Comparison of ENCODE assay signal across 22 mouse cellular contexts in genomic region chr3:88227976-88228375, GRCm38 (mm10). TPM values are rescaled to one million over a fixed set of nuclear protein-coding genes. Genes with fewer than 3 reads are reported as not detected.
DNase-seq lines count a peak whose midpoint lies in the region; ATAC-seq lines count a peak whose summit lies in the region.
"Had no signal": no experiment of that assay in that cellular context is flagged by ENCODE, and none has a peak within 500 bp of the region (broad histone marks: within the 10 kb centered on the region; RNA-seq: fewer than 3 reads in every experiment).

No protein-coding gene starts in this region.

- intact Hi-C loops in left cerebral cortex, postnatal 4 days (cut with DNase I), result no loop called here
- intact Hi-C loops in left cerebral cortex, postnatal 14 days (cut with DNase I), result no loop called here

- H3K27ac ChIP-seq in forebrain, embryonic 14.5 days (ENCODE audit: low read depth, low read length), result peak overlapping the region; percentile 97
- H3K27ac ChIP-seq in hindbrain, embryonic 15.5 days (replicated peaks), result peak overlapping the region; percentile 92
- H3K27ac ChIP-seq in neural tube, embryonic 12.5 days, result peak overlapping the region; percentile 96
- H3K27ac ChIP-seq: heart, embryonic 10.5 days had no signal

- 16% methylated on average over 6 of the region's 6 CpGs for WGBS in forebrain, embryonic 14.5 days
- WGBS in hindbrain, embryonic 15.5 days, result 20% methylated on average over 6 of the region's 6 CpGs
- 12% methylated on average over 6 of the region's 6 CpGs for whole genome bisulfite sequencing in neural tube, embryonic 12.5 days

- H3K9ac ChIP-seq in forebrain, embryonic 14.5 days (ENCODE audit: low read length), result peak overlapping the region; percentile 55
- H3K9ac ChIP-seq in hindbrain, embryonic 15.5 days, result 0 out of 2 replicates have a peak overlapping the region, but pooled peaks have one; percentile 21
- peak overlapping the region; percentile 43 for H3K9ac ChIP-seq in neural tube, embryonic 12.5 days
- H3K9ac ChIP-seq: lung, embryonic 14.5 days had no signal

- H3K4me3 ChIP-seq in forebrain, embryonic 14.5 days (ENCODE audit: low read depth, low read length), result no peak overlapping the region
- no peak overlapping the region for H3K4me3 ChIP-seq in hindbrain, embryonic 15.5 days
- no peak overlapping the region for H3K4me3 ChIP-seq in neural tube, embryonic 12.5 days
- H3K4me3 ChIP-seq: heart, embryonic 10.5 days had no signal

- H3K36me3 ChIP-seq in forebrain, embryonic 14.5 days (ENCODE audit: control insufficient read depth, insufficient read depth, low read length), result peaks cover 77% of the 10 kb centered on the region
- H3K36me3 ChIP-seq in hindbrain, embryonic 15.5 days, result peaks cover 30% of the 10 kb centered on the region
- peaks cover 59% of the 10 kb centered on the region for H3K36me3 ChIP-seq in neural tube, embryonic 12.5 days
- H3K36me3 ChIP-seq: heart, embryonic 10.5 days had no signal

- DNase-seq in left cerebral cortex, postnatal 4 days, result peak; percentile 81
- no peak for DNase-seq in left cerebral cortex, postnatal 14 days (ENCODE audit: low spot score in 2 of 2)
- peak; percentile 89 for DNase-seq in forebrain, embryonic 14.5 days (ENCODE audit: low spot score)
- no peak for DNase-seq in embryo, embryonic 10 days (ENCODE audit: low spot score)
- DNase-seq in thymus, postnatal 0 days (ENCODE audit: low spot score), result no peak
- no peak for DNase-seq in right cerebral cortex, adult 2 months (ENCODE audit: low spot score in 2 of 2)
- DNase-seq: gastrocnemius, postnatal 25 days; kidney, adult 18-20 months; kidney, postnatal 36 days; lung, embryonic 14.5 days; right cerebral cortex, postnatal 14 days; thymus, postnatal 25 days had no signal

- H3K4me1 ChIP-seq in forebrain, embryonic 14.5 days (ENCODE audit: control insufficient read depth, insufficient read depth, low read length), result peaks cover 90% of the 10 kb centered on the region
- peaks cover 96% of the 10 kb centered on the region for H3K4me1 ChIP-seq in hindbrain, embryonic 15.5 days (replicated peaks)
- H3K4me1 ChIP-seq in neural tube, embryonic 12.5 days, result peaks cover 94% of the 10 kb centered on the region

- peak; percentile 45 for ATAC-seq in forebrain, embryonic 14.5 days
- 0 out of 2 replicates have a peak, but pooled peaks have one; percentile 2 for ATAC-seq in hindbrain, embryonic 15.5 days (ENCODE audit: low FRiP score, low read depth)
- peak; percentile 27 for ATAC-seq in neural tube, embryonic 12.5 days (ENCODE audit: low FRiP score, low read depth)

- H3K9me3 ChIP-seq in forebrain, embryonic 14.5 days (replicated peaks; ENCODE audit: control insufficient read depth, low read length), result no peaks in the 10 kb centered on the region
- H3K9me3 ChIP-seq in hindbrain, embryonic 15.5 days, result no peaks in the 10 kb centered on the region
- H3K9me3 ChIP-seq in neural tube, embryonic 12.5 days, result no peaks in the 10 kb centered on the region
- H3K9me3 ChIP-seq: heart, embryonic 10.5 days had no signal

- peak overlapping the region; percentile 22 for H3K4me2 ChIP-seq in forebrain, embryonic 14.5 days (ENCODE audit: low read length)
- H3K4me2 ChIP-seq in hindbrain, embryonic 15.5 days, result no peak overlapping the region
- H3K4me2 ChIP-seq in neural tube, embryonic 12.5 days (replicated peaks), result peak overlapping the region; percentile 40
- H3K4me2 ChIP-seq: lung, embryonic 14.5 days had no signal

- H3K27me3 ChIP-seq in forebrain, embryonic 14.5 days (replicated peaks; ENCODE audit: control insufficient read depth, insufficient read depth, low read length), result no peaks in the 10 kb centered on the region
- no peaks in the 10 kb centered on the region for H3K27me3 ChIP-seq in hindbrain, embryonic 15.5 days
- no peaks in the 10 kb centered on the region for H3K27me3 ChIP-seq in neural tube, embryonic 12.5 days (replicated peaks)

RNA-seq across cellular contexts. Expression of gene Rhbg, which starts 26.5 kb away (rescaled TPM):
- 1 to 10 TPM in 1 of 2 experiments, under 1 TPM in 1; 0.46 to 1.4 TPM for total RNA-seq in left cerebral cortex, postnatal 4 days (2021)
- total RNA-seq in left cerebral cortex, postnatal 14 days (2021), result under 1 TPM in 1 of 2 experiments, not detected in 1; 0.18 TPM
- polyA plus RNA-seq in forebrain, embryonic 14.5 days (2014; fragmentation: Nextera tagmentation; extraction: Ambion mirVana), result 0.25 TPM in 1 of 2 replicates, not detected in the other
- 0.55 and 0.60 TPM in 2 replicates for polyA plus RNA-seq in hindbrain, embryonic 15.5 days (2015; fragmentation: Nextera tagmentation; extraction: Ambion mirVana)
- 0.32 and 0.79 TPM in 2 replicates for polyA plus RNA-seq in neural tube, embryonic 12.5 days (2016; fragmentation: Nextera tagmentation; extraction: Ambion mirVana)
- 0.58 and 0.66 TPM in 2 replicates for polyA plus RNA-seq in thymus, postnatal 0 days (2015; fragmentation: Nextera tagmentation; extraction: Ambion mirVana)
- total RNA-seq: gastrocnemius, postnatal 25 days; heart, postnatal 25 days; left cerebral cortex, adult 18-20 months; megakaryocyte progenitor cell, adult 5-6 weeks; MEL; neutrophil, adult 5-6 weeks had no signal
- polyA plus RNA-seq: lung, embryonic 14.5 days had no signal

RNA-seq across cellular contexts. Expression of gene Gm38392, which starts 59.0 kb away (rescaled TPM):
- under 1 TPM; 0.80 to 0.89 TPM for total RNA-seq in left cerebral cortex, postnatal 4 days (2021)
- total RNA-seq in left cerebral cortex, postnatal 14 days (2021), result under 1 TPM in 1 of 2 experiments, not detected in 1; 0.49 TPM
- polyA plus RNA-seq in forebrain, embryonic 14.5 days (2014; fragmentation: Nextera tagmentation; extraction: Ambion mirVana), result 0.18 and 0.22 TPM in 2 replicates
- polyA plus RNA-seq in hindbrain, embryonic 15.5 days (2015; fragmentation: Nextera tagmentation; extraction: Ambion mirVana), result 0.35 TPM in 1 of 2 replicates, not detected in the other
- 0.27 TPM in 1 of 2 replicates, not detected in the other for polyA plus RNA-seq in neural tube, embryonic 12.5 days (2016; fragmentation: Nextera tagmentation; extraction: Ambion mirVana)
- polyA plus RNA-seq in thymus, postnatal 0 days (2015; fragmentation: Nextera tagmentation; extraction: Ambion mirVana), result 0.33 TPM in 1 of 2 replicates, not detected in the other
- total RNA-seq: liver, adult 2 months; neutrophil, adult 5-6 weeks had no signal
- polyA plus RNA-seq: embryonic facial prominence, embryonic 11.5 days; liver, adult 2 months; lung, embryonic 14.5 days had no signal

Comparison
In these comparisons a context has a peak if more than half of its experiments do, and no peak if none do; other contexts are left out.
1. DNase-seq: peak in left cerebral cortex, postnatal 4 days (single experiment) and forebrain, embryonic 14.5 days (single experiment); none in left cerebral cortex, postnatal 14 days (0 of 2), embryo, embryonic 10 days (single experiment), thymus, postnatal 0 days (single experiment) and right cerebral cortex, adult 2 months (0 of 2).
2. Peak in every context shown above with its lines, with median percentiles within 50 percentile points of each other: ATAC-seq, H3K27ac ChIP-seq and H3K9ac ChIP-seq.